Mouse (Mus musculus): ENCODE data around the gene Snx3. TPM values are rescaled to one million over a fixed set of nuclear protein-coding genes. Genes with fewer than 3 reads are reported as not detected.
A peak's percentile ranks its signal among the peaks of the same experiment; 100 is the strongest.

Gene Snx3
- polyA plus RNA-seq (2017; shearing (Covaris generic)) = 100 to 1,000 TPM; 204 to 227 TPM

DNA sequence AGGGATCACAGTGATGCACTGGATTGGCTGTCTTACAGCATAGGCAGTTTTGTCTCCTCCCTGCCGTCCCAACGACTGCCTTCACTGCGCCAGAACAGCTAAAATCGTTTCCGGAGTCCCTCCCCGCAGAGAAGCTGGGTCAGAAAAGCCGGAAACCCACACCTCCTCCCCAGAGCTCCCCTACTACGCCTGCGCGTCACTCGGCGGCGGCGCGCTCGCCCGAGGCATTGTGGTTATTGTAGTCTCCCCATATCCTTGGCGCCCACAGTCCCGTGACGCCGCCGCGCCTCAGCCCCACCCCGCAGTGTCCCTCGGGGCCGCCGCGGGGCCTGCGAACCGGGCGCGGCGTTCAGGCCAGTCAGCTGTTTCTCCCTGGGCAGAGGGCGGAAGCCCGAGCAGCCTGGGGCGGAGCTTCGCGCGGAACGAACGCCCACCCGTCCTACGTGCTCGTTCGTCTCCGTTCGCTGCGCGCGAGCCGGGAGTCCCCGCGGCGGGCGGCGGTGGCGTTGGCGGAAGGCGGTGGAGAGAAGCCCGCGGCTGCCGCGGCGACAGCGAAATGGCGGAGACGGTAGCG lies at the start of gene Snx3:
Snx3 (plus strand) TSS at position 256 of the 574 bp plus-strand sequence.
- ATAC-seq = peak; percentile 82

DNA sequence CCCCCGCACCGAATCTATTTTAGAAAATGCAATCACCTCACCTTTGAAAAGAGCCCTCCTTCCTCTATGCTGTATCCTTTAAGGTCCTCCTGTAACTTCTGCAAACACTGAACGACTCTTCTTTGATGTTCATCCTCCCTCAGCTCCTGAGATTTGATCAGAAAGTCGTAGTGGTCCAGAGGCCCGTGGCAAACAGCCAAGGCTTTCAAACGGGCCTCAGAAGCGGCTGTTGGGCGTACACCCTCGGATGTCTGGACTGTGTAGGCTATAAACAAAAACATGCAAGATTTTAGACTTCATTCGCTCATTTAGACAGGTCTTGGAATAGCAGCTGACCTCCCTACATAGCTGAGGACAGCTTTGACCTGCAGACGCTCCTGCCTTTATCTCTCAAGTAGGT lies 47.6 kb upstream of the Snx3 start:
- ATAC-seq = no peak

DNA sequence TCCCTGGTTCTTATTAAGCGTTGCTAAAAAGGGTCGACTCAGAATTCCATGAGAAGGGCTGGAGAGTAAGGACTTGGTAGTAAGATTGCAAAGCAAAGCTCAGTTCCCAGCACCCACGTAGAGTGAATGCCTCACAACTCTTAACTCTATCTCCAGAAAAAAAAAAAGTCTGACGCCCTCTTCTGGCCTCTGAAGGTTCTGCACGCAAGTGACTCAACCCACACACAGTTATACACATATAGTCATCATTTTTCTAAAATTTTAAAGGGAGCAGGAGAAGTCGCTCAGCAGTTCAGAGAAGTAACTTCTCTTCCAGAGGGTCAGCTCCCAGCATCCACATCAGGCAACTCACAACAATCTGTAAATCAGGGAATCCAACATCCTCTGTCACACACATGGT lies 47.1 kb upstream of the Snx3 start:
- no peak for ATAC-seq

GRCm38 (mm10) chr10:42455981-42456380 lies 45.8 kb upstream of the Snx3 start:
- no peak for ATAC-seq

DNA sequence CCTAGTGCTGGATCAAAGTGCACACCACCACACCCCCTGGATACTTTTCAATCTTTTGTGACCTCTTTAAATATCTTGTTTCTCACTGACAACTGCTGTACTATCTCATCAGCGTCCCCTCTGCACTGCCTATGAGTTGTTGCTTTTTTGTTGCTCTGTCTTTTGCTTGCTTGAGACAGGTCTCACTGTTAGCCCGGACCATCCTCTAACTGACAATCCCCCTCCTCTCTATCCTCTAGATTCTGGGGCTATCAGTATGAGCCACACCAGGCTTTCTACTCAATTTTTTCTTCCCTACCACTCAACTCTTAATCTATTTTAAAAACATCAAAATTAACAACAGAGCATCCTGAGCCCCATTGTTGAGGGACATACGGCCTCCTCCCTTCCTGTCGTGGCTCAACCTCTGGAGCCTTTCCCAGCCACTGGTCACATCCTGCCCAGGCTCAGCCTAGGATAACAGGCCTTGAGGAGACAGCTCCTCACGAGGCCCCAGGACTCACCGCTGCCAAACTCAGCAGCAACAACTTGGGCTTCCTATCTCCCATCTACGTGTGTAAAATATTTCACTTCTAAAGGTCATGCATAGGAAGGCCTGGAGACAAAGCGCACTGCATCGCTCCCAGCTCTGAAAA lies 44.2 kb upstream of the Snx3 start:
- ATAC-seq = no peak

GRCm38 (mm10) chr10:42464224-42464623 lies 37.6 kb upstream of the Snx3 start:
- no peak for ATAC-seq

DNA sequence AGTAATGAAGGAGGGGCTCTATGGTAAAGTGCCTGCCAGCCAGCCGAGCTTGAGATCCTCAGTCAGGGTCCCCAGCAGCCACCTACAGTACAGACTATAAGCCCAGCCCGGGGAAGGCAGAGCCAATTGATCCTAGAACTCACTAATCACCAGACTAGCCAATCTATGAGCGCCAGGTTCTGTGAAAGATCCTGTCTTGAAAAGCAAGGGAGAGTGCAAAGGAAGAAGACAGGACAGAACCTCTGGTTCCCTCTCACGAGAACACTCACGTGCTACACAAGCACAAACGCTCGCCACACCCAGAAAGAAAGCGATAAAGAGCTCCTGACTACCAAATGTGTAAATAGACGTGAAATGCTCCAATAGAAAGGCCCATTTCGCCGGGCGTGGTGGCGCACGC lies 37.0 kb upstream of the Snx3 start:
- no peak for ATAC-seq

GRCm38 (mm10) chr10:42474946-42475514 lies 26.8 kb upstream of the Snx3 start:
- ATAC-seq = no peak

DNA sequence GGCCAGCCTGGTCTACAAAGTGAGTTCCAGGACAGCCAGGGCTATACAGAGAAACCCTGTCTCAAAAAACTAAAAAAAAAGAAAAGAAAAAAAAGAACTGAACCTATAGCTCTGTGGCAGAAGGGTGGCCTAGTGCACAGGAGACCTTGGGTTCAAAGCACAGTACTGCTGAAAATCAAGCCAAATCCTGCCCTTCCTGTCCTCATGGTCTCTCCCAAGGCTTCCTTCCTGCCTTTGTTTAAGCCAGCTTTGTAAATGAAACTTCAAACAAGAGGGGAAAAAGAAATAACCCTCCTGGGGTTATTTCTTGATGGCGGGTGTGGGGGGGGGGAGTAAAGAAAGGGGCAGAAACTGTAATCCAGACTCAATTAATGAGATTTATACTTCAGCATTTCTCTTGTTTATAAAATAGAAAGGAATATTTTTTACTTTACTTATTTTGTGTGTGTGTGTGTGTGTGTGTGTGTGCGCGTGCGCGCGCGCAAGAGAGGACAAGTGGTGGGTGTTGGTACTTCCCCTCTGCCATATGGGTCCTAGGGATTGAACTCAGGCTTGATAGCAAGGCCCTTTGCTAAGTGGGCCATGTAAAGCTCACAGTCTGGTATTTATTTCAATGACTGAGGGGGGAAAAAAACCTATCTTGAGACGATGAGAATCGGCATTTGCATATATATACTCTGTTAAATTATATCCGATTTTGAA lies 24.9 kb upstream of the Snx3 start:
- ATAC-seq = no peak

DNA sequence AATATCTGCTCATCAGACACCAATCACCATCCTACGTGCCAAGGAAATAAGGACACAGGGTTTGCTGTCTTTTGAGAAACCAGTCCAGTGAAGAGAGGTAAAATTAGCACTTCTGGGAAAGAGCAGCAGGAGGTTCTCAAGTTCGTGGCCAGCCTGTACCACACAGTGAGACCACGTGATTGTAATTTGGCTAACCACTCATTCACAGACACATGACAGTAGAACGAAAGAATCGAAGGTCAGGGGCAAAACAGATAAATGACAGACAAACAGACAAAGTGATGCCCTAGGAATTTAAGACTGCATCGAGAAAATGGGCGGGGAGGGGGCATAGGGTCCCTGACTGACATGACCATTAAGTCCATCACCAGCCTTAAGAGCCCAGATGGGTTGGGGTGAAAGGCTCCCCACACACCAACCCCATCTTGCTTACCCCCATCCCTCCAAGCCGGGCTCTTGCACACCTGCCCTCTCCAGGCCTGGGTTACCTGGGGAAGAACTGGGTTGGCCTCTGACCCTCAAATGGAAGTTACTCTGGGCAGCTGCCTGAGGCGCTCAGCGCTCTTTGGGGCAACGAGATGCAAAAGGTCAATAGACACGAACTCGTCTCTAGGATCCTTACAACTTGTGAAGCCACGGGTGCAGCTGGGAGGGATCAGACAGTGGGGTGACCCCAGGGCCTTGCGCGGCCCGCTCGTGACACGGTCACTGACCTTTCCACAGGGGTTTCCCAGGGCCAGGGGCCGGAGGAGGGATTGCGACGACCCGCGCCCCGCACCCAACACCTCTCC lies 24.1 kb upstream of the Snx3 start:
- ATAC-seq = peak; percentile 9

DNA sequence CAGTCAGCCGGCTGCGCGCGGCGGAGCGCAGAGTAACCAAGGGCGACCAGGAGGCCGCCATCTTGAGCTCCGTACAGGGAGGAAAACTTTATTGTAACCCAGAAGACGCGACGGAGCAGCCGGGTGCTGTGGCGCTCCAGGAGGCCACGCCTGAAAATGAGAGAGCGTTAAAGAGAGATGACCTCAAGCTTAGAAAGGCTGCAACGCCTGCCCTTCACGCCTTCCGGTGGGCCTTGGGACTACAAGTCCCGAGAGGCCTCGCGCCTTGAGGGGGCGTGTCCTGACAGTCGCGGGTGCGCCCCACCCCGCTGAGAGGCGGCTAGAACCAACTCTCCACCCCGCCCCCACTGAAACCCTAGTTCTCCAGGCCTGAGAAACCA lies 23.5 kb upstream of the Snx3 start, which contains the start of gene Afg1l:
Afg1l (minus strand) TSS at position 225 of the 380 bp plus-strand sequence.
- peak; percentile 94 for ATAC-seq

- no peak for ATAC-seq
These were observed 21.1 kb upstream of the Snx3 start for GRCm38 (mm10) chr10:42480719-42481118.

GRCm38 (mm10) chr10:42488606-42489296 lies 13.1 kb upstream of the Snx3 start:
- ATAC-seq = no peak

DNA sequence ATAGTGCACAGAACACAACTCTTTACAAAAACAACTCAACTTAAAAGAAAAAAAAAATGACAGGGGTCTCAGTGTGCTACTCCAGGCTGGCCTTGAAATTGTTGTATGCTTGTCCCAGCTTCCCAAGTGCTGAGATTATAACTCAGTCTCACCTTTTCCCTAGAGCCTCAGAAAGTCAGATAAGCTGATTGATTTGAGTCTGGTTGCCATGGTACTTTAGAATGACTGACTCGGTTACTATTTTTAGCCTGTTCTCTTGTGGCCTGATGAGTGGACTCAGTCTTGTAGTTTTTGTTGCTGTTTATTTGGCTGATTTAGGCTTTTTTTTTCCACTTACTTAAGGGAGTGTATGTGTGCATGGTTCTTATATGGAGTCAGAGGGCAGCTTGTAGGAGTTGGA lies 10.7 kb upstream of the Snx3 start:
- no peak for ATAC-seq

DNA sequence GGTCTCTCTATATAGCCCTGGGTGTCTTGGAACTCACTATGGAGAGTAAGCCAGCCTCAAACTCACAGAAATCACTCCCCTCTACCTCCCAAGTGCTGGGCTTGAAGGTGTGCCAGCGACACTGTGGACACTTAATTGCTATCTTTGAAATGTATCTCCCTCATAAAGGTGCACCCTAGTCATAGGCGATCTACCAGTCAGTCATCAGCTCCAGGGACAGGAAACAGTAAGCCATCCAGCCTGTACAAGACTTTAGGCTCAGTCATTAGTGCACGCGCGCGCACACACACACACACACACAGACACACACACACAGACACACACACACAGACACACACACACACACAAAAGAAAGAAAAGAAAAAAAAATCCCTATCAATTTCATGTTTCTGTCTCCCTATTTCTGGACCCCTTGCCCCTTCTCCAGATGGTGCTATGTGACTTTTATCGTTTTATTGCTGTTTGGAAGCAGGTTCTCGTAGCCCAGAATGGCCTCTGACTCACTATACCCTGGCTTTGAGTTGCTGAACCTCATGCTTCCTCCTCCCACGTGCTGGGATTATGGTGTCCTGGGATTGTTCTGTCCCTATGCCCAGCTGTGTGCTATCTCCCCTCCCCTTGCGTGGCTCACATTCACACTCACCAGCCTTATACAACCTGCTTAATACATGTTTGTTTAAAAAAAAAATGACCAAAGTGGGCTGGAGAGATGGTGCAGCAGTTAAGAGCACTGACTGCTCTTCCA lies 9.6 kb upstream of the Snx3 start:
- no peak for ATAC-seq

GRCm38 (mm10) chr10:42493000-42493399 lies 8.8 kb upstream of the Snx3 start:
- no peak for ATAC-seq

- no peak for ATAC-seq
These were observed 1.2 kb upstream of the Snx3 start for GRCm38 (mm10) chr10:42500611-42501010.

DNA sequence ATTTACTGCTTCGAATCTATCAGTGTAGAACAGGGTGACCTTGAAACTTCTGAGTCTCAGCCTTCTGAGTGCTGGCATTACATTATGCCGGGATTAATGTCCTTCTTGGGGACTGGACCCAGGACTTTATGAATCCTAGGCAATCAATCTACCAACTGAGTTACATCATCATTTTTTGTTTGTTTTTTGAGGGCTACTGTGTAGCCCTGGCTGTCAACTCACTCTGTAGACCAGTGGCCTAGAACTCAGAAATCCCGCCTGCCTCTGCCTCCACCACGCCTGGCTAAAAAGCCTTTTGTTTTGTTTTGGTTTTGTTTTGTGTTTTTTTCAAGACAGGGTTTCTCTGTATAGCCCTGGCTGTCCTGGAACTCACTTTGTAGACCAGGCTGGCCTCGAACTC lies 669 bp upstream of the Snx3 start:
- peak; percentile 0 for ATAC-seq

DNA sequence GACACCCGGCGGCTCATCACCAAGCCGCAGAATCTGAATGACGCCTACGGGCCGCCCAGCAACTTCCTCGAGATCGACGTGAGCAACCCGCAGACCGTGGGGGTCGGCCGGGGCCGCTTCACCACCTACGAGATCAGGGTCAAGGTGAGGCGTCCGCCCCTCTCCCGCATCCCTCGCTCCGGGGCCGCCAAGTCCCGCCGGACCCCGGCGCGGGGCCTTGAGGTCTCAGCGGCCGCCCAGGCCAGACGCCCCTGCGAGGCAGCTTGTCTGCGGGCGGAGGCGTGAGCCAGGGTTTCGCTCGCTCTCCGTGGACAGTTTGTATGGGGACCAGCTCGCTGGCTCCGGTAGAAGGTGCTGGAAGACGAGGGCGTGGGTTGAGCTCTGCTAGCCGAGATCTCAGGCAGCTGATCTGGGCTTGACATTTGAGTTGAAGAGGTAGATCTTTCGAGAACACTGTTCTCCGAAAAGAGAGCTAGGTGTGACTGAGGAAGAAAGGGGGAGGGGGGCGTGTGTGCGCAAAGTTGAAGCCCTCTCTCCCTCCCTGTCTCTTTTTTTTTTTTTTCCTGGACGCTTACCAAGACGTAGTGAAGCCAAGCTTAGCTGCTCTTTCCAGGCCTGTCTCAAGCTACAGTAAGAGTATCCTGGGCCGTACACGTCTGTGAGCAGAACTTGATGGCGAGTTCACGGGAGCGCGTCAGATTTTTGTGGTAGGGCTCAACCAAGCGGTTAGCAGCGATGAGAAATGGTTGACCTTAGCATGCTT lies 700 bp downstream of the Snx3 start:
- peak; percentile 43 for ATAC-seq

- ATAC-seq = no peak
These were observed 2.4 kb downstream of the Snx3 start for GRCm38 (mm10) chr10:42504096-42504710.
